Comparison of ENCODE assay signal across 10 mouse cellular contexts in genomic region chr19:41745941-41746557, GRCm38 (mm10). TPM values are rescaled to one million over a fixed set of nuclear protein-coding genes. Genes with fewer than 3 reads are reported as not detected.
A peak's percentile ranks its signal among the peaks of the same experiment; 100 is the strongest.
DNase-seq lines count a peak whose midpoint lies in the region; ATAC-seq and TF ChIP-seq lines count a peak whose summit lies in the region.
"Had no signal": no experiment of that assay in that cellular context is flagged by ENCODE, and none has a peak within 500 bp of the region (broad histone marks: within the 10 kb centered on the region; RNA-seq: fewer than 3 reads in every experiment).

No protein-coding gene starts in this region.

- no peak overlapping the region for H3K4me2 ChIP-seq in forebrain, embryonic 14.5 days (ENCODE audit: low read length)
- H3K4me2 ChIP-seq in intestine, embryonic 15.5 days (replicated peaks) = no peak overlapping the region
- H3K4me2 ChIP-seq: embryonic facial prominence, embryonic 13.5 days had no signal

- intact Hi-C loops in left cerebral cortex, adult 2 months (cut with DNase I) = no loop called here

- H3K9me3 ChIP-seq in forebrain, embryonic 14.5 days (replicated peaks; ENCODE audit: control insufficient read depth, low read length) = no peaks in the 10 kb centered on the region
- no peaks in the 10 kb centered on the region for H3K9me3 ChIP-seq in limb, embryonic 10.5 days (replicated peaks)
- H3K9me3 ChIP-seq in intestine, embryonic 15.5 days = no peaks in the 10 kb centered on the region
- H3K9me3 ChIP-seq: embryonic facial prominence, embryonic 13.5 days; G1E had no signal

- peaks cover 50% of the 10 kb centered on the region for H3K4me1 ChIP-seq in forebrain, embryonic 14.5 days (ENCODE audit: control insufficient read depth, insufficient read depth, low read length)
- H3K4me1 ChIP-seq in limb, embryonic 10.5 days = peaks cover 48% of the 10 kb centered on the region
- peaks cover 7% of the 10 kb centered on the region for H3K4me1 ChIP-seq in intestine, embryonic 15.5 days (replicated peaks)

- no peaks in the 10 kb centered on the region for H3K36me3 ChIP-seq in forebrain, embryonic 14.5 days (ENCODE audit: control insufficient read depth, insufficient read depth, low read length)
- no peaks in the 10 kb centered on the region for H3K36me3 ChIP-seq in limb, embryonic 10.5 days
- H3K36me3 ChIP-seq in intestine, embryonic 15.5 days = no peaks in the 10 kb centered on the region
- H3K36me3 ChIP-seq: embryonic facial prominence, embryonic 13.5 days; G1E had no signal

- WGBS in forebrain, embryonic 14.5 days = 8% methylated on average over 15 of the region's 15 CpGs
- 52% methylated on average over 15 of the region's 15 CpGs for WGBS in limb, embryonic 10.5 days
- WGBS in intestine, embryonic 15.5 days = 52% methylated on average over 15 of the region's 15 CpGs

- H3K27me3 ChIP-seq in forebrain, embryonic 14.5 days (replicated peaks; ENCODE audit: control insufficient read depth, insufficient read depth, low read length) = peaks cover 7% of the 10 kb centered on the region; the same call in 1 of the 2 replicates
- H3K27me3 ChIP-seq in limb, embryonic 10.5 days (ENCODE audit: low read depth, poor library complexity, severe bottlenecking) = peaks cover 80% of the 10 kb centered on the region
- peaks cover 26% of the 10 kb centered on the region for H3K27me3 ChIP-seq in intestine, embryonic 15.5 days (replicated peaks)

- H3K4me3 ChIP-seq in left cerebral cortex, adult 2 months = no peak overlapping the region
- H3K4me3 ChIP-seq in forebrain, embryonic 14.5 days (ENCODE audit: low read depth, low read length) = no peak overlapping the region
- H3K4me3 ChIP-seq in limb, embryonic 10.5 days = no peak overlapping the region
- no peak overlapping the region for H3K4me3 ChIP-seq in intestine, embryonic 15.5 days (replicated peaks)
- H3K4me3 ChIP-seq: embryonic facial prominence, embryonic 13.5 days had no signal

- ATAC-seq in forebrain, embryonic 14.5 days = peak; percentile 92
- no peak for ATAC-seq in intestine, embryonic 15.5 days
- no peak for ATAC-seq in granulocyte monocyte progenitor cell, adult 5-6 weeks (replicated peaks; ENCODE audit: poor library complexity, severe bottlenecking)

- TF ChIP-seq CTCF in left cerebral cortex, adult 2 months (IDR thresholded peaks at IDR 0.05) = no peak

- no peak overlapping the region for H3K9ac ChIP-seq in forebrain, embryonic 14.5 days (ENCODE audit: low read length)
- no peak overlapping the region for H3K9ac ChIP-seq in intestine, embryonic 15.5 days
- H3K9ac ChIP-seq: embryonic facial prominence, embryonic 13.5 days had no signal

- H3K27ac ChIP-seq in left cerebral cortex, adult 2 months = no peak overlapping the region
- H3K27ac ChIP-seq in forebrain, embryonic 14.5 days (ENCODE audit: low read depth, low read length) = peak overlapping the region; percentile 61
- 0 out of 2 replicates have a peak overlapping the region, but pooled peaks have one; percentile 25 for H3K27ac ChIP-seq in limb, embryonic 10.5 days
- no peak overlapping the region for H3K27ac ChIP-seq in intestine, embryonic 15.5 days
- H3K27ac ChIP-seq: embryonic facial prominence, embryonic 13.5 days had no signal

- DNase-seq in left cerebral cortex, adult 2 months (ENCODE audit: extremely low spot score in 1 of 2, low spot score in 2 of 2) = peak; percentile 31 to 61
- DNase-seq in left cerebral cortex, adult 11 months (ENCODE audit: low spot score) = no peak
- peak; percentile 98 for DNase-seq in forebrain, embryonic 14.5 days (ENCODE audit: low spot score)
- peak; percentile 46 for DNase-seq in kidney, adult 18-20 months
- no peak for DNase-seq in limb, embryonic 10.5 days (ENCODE audit: low spot score)
- peak; percentile 88 to 90 for DNase-seq in right cerebral cortex, postnatal 10 days (ENCODE audit: low spot score in 2 of 2)

RNA-seq across cellular contexts. Expression of gene Slit1, which starts 2.6 kb away (rescaled TPM):
- total RNA-seq in left cerebral cortex, adult 2 months (2021) = 10 to 100 TPM; 59.0 to 60.6 TPM
- 13.5 and 22.5 TPM in 2 replicates for polyA plus RNA-seq in forebrain, embryonic 14.5 days (2014; fragmentation: Nextera tagmentation; extraction: Ambion mirVana)
- polyA plus RNA-seq in limb, embryonic 10.5 days (2016; fragmentation: Nextera tagmentation; extraction: Ambion mirVana) = 0.97 and 1.1 TPM in 2 replicates
- 0.63 and 0.68 TPM in 2 replicates for polyA plus RNA-seq in intestine, embryonic 15.5 days (2015; fragmentation: Nextera tagmentation; extraction: Ambion mirVana)
- total RNA-seq in granulocyte monocyte progenitor cell, adult 5-6 weeks (2014; fragmentation: Nextera tagmentation) = 0.30 TPM in 1 of 2 replicates, not detected in the other
- total RNA-seq in granulocyte monocyte progenitor cell, adult 5-6 weeks (2017) = 0.15 and 0.17 TPM in 2 replicates

RNA-seq across cellular contexts. Expression of gene Arhgap19, which starts 55.8 kb away (rescaled TPM):
- 1 to 10 TPM; 3.0 to 3.3 TPM for total RNA-seq in left cerebral cortex, adult 2 months (2021)
- 11.2 and 12.6 TPM in 2 replicates for polyA plus RNA-seq in forebrain, embryonic 14.5 days (2014; fragmentation: Nextera tagmentation; extraction: Ambion mirVana)
- 45.7 and 47.1 TPM in 2 replicates for polyA plus RNA-seq in limb, embryonic 10.5 days (2016; fragmentation: Nextera tagmentation; extraction: Ambion mirVana)
- polyA plus RNA-seq in intestine, embryonic 15.5 days (2015; fragmentation: Nextera tagmentation; extraction: Ambion mirVana) = 18.4 and 19.4 TPM in 2 replicates
- total RNA-seq in granulocyte monocyte progenitor cell, adult 5-6 weeks (2014; fragmentation: Nextera tagmentation) = 19.8 and 25.9 TPM in 2 replicates
- 43.2 and 55.3 TPM in 2 replicates for total RNA-seq in granulocyte monocyte progenitor cell, adult 5-6 weeks (2017)

Comparison
In these comparisons a context has a peak if more than half of its experiments do, and no peak if none do; other contexts are left out.
1. DNase-seq: peak in left cerebral cortex, adult 2 months (2 of 2), forebrain, embryonic 14.5 days (single experiment), kidney, adult 18-20 months (single experiment) and right cerebral cortex, postnatal 10 days (2 of 2); none in left cerebral cortex, adult 11 months (single experiment) and limb, embryonic 10.5 days (single experiment).
2. H3K27ac ChIP-seq: peak in forebrain, embryonic 14.5 days (single experiment) and limb, embryonic 10.5 days (single experiment); none in left cerebral cortex, adult 2 months (single experiment) and intestine, embryonic 15.5 days (single experiment).